Mouse (Mus musculus) bone marrow, adult 2 months (tissue): ENCODE measurements around the gene Sox15.

Experiments used
- CTCF ChIP-seq: fragments of 200-500 bp; IDR thresholded peaks from 2 replicates; pipeline ENCODE4 v1.5.1; 2011; ENCODE audit warnings: low read length, control low read depth; ENCODE audit not compliant: control insufficient read depth, insufficient read depth
- POLR2A ChIP-seq: fragments of 200-500 bp; IDR thresholded peaks from 2 replicates; pipeline ENCODE4 v1.6.1; 2011; ENCODE audit warnings: low read depth, mild to moderate bottlenecking, control low read depth, low read length, borderline replicate concordance; ENCODE audit not compliant: control insufficient read depth

GRCm38 (mm10) chr11:69685526-69686148, 30.5 kb downstream of the Sox15 start, which contains the start of gene Tnfsf13:
- TF ChIP-seq POLR2A (no peak; the same call in 1 of the 2 replicates), CTCF (no peak)
